Mouse (Mus musculus) 416B (cell line): ENCODE measurements at regions not wholly inside any gene's neighbourhood (a gene's known extent, or its start where the extent isn't known, plus 50 kb on each side); places are given as distances from the start of the nearest gene placed in this dataset.
"Not testable (repeated sequence)": the region's sequence is repeated elsewhere in the genome, so short reads cannot be mapped to it uniquely, and the experiment has no call there.

Source experiments
- DNase-seq: peaks from one replicate; pipeline ENCODE4 v3.0.0; 2011; ENCODE audit warnings: low read depth

DNA sequence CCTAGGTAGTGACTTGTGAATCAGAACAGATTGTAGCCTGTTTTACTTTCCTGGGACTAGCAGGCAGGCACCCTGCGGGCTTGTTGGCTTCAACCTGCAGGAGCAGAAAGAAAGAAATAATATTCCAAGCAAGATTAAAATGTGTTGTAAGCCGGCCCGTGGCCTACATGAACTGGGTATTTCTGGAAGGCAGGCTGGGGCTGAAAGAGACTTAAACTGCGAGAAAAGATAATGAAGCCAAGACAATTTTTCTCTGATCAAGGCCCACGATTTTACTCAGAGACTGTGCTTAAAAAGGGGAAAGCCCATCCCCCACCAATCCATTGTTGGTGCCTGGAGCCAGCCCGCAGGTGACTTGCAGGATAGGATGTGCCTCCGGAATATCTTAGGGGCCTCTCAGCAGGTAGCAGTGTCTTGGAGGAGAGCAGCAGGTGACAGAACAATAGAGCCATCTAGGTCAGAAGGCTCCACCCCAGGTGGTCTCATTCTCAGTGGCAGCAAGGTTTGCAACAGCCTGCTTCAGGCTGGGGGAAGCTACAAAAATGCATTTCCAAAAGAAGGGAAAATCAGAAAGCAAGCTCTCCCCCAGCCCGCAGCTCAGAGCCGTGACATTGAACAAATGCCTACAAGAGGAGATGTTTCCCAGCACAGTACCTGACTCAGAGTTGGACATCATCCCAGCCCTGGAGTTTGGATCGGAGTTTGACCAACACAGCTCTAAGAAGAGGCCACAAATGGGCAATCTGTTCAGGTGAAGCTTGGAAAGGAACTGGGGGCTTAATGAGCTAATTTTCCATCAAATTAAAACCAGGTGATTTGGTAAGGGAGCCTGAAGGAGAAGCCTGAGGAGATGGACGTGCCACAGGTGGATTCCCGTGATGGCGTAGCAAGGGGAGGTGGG lies 121.4 kb upstream of the Slc1a3 start:
- DNase-seq: no peak

DNA sequence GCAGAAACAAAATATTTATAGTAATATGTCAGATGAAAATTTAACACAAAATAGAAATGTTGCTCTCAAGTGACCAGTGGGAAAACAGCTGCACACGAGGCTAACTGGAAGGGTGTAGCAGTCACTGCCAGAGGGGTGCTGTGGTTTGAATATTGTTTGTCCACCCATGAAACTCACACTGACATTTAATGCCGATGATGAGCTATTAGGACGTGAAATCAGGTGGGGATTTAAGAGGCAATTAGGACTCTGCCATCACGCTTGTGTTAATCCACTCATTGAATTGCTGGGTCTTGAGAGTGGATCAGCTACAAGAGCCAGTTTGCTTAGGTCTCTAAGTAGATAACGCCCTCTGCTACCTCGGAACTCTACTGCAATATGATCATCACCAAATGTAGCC lies 114.3 kb upstream of the Slc1a3 start:
- DNase-seq: no peak

DNA sequence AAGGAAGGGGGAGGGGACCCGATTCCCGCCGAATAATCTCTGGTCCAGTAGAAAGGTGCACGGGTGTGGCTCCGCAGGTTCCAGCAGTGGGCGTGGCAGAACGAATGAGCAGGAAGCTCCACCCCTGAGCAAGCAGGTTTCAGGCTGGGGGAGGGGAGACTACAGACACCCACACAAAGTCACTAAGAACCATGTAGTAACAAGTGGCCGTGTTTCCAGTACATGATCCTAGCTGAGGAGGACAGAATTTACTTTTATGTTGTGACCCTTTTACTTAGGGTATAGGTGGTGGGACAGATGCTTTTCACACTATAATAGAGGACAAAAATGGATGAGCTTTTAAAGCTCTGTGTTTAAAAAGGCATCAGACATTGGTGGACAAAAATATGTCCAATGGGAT lies 112.2 kb upstream of the Slc1a3 start:
- not testable (repeated sequence) for DNase-seq

DNA sequence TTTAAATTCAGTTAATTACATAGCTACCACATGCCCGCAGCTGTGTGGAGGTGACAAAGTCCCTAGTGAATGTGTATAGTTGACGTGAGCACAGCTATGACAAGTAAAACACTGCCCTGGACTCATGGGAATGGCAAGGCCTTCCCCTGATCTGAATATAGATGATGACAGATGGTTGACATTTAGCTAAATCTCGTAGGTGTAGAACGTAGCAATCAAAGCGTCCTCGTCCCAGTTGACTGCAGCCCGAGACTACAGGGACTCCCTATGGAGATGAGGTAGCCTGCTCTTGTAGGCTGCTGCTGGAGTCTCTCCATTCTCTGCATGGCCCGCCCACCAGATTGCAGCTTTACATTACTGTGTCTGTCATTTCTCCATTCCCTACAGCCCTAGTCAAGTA lies 107.0 kb upstream of the Slc1a3 start:
- DNase-seq: no peak

DNA sequence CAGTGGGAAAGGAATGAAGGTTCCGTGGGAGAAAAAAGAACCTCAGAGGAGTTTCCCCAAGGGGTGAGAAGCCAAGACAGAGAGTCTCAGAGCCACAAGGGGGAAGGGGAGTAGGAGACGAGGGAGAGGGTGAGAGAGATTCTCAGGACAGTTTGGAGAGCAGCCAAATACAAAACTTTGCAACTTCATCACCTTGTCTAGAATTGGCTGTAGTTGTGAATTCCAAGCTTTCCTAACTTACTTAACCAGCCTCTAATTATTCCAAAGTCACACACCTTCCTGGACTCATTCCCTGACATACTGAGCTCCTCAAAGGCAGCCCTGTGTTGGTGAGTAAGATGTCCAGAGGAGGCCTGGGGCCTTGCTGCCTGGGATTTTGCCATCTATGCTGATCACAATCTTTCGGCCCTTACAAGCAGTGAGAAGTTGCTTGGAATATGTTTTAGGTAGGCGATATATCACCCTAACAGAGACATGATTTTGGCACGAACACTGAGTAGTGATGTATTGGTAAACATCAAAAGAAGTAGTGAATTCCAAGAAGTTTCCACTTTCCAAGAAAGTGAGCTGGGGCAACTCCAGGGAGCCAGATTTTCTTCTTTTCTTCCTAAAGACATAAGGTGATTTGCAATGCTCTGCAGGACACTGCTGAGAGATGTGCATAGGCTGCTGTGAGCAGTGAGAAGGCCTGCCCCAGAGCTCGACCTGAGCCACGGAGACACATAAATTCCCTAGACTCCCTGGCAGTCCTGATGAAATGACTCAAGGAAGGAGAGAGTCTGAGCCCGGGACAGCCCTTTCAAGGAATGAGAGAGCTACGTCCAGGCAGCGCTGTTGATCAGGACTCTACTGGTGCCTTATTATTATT lies 106.2 kb upstream of the Slc1a3 start:
- no peak for DNase-seq

DNA sequence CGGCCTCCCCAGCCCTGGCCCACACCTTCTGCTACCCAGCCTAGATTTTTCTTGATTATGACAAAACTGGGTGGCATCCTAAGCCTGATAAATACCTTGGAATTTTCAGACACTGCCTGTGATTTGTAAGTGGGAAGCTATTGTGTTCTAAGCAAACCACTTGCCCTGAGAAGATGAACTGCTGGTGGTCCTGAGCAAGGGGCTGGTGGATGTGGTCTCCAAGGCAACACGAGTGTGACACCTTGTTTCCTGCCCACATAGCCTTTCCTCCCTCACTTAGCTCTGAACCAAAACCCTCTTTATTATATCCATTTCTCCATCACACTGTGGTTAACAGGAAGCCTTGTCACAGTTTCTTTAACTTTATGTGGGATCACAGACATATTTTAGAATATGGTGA lies 105.4 kb upstream of the Slc1a3 start:
- no peak for DNase-seq

DNA sequence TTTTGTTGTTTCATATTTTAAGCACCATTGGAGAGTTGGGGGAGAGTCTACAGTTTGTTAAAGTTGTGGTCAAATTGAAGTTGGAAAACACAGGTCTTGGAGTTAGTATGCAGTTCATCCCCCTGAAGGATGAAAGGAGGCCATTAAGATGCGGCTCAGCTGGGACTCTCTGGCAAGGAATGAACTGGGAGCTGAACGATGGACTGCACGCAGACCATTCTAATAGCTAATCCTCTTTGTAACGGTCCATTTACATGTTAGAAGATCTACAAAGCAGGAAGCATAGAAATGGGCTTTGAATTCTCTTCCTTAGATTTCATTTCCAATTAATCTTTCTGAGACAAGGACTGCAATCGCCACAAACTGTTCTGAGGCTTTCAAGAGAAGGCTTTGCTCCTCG lies 104.7 kb upstream of the Slc1a3 start:
- DNase-seq: no peak

DNA sequence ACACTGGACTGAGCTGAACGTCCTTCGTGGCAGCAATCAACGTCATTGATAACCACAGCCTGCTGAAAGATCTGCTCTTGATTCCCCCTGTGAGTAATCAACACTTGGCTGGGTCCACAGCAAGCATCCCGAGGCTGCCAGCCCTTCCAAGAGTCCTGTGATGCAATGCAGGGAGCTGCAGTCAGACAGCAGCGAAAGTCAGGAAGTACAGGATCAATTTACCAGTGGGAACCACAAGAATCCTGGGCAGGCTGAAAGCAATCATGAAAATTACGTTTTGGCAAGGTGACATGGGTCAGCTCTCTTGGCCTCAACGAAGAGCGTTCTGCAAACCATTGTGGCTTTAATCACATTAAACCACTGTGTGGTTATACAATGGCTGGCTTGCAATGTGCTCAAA lies 95.8 kb upstream of the Slc1a3 start:
- no peak for DNase-seq

DNA sequence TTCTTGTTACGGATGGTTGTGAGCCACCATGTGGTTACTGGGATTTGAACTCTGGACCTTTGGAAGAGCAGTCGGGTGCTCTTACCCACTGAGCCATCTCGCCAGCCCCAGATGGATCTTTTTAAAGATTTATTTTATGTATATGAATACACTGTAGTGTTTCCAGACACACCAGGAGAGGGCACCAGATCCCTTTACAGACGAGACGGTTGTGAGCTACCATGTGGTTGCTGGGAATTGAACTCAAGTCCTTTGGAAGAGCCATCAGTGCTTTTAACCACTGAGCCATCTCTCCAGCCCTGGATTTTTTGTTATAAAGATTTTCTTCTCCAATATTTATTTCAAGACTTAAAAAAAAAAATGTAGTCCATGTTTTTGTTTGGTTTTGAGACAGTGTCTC lies 95.0 kb upstream of the Slc1a3 start:
- not testable (repeated sequence) for DNase-seq

DNA sequence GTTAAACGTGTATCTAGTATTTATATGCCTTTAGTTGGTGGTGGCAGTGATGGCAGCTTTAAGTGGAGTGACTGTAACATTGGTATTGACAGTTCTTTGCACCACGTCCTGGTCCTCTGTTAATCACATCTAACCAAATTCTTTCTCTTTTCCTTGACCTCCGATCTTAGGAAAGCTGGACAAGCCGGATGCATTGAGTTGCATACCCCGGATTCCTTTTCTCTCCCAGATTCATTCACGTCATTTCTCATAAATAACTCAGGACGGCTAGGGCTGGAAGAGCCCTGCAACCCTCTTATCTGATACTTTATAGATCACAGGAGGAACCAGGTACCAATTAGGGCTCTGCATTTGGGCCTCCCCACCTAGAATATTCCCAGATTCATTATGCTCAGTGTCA lies 91.5 kb upstream of the Slc1a3 start:
- DNase-seq: no peak

DNA sequence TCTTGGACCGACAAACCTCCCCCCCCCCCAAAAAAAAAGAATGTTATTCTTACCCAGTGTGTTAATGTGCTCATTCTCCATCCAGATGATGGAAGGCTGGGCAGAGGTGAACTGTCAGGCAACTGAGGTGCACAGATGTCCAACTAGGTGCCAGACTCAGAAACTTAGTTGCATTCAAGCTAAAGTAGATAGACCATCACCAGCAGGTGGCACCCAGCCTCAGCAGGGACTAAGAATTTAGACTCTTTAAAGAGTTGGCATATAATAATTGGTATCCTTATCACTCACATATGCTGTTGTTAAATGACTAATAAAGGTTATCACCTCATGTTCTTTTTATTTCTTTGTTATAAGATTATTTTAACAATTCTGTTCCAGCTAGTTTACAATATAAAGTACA lies 86.5 kb upstream of the Slc1a3 start:
- peak; percentile 6 for DNase-seq

DNA sequence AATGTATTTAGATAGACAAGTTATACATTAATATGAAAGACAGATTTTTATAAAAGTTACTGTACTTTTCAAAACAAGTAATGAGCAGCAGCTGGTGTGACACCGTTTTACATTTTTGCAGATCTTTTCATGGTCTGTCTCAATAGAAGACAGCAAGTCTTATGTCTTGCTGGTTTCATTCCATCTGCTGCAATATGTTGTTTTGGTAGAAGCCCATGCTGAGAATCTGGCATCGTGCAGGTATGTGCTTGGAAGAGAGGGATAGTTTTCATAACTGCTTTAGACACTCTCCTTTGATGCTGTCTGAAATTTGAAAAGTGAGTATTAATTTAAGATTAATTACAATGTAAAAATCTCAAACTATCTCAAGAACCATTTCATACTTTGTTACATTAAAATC lies 81.5 kb upstream of the Slc1a3 start:
- no peak for DNase-seq

DNA sequence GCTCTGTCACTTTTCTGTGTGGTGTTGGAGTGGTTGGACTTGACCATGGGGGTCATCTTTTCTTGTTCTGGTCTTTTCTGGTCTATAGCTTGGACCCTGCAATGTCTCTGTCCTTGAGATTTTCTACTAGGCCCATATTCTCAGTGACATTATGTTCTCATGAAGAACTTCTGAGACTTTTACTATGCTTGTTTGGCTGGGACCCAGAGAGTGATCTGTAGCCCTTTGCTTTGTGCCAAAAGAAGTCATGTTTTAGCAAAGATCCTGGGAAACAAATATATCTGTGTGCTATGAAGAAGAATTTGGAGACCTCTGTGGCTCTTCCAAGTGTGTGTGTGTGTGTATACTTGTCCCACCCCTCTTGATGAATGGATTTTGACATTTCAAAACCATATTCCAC lies 79.4 kb upstream of the Slc1a3 start:
- DNase-seq: no peak

DNA sequence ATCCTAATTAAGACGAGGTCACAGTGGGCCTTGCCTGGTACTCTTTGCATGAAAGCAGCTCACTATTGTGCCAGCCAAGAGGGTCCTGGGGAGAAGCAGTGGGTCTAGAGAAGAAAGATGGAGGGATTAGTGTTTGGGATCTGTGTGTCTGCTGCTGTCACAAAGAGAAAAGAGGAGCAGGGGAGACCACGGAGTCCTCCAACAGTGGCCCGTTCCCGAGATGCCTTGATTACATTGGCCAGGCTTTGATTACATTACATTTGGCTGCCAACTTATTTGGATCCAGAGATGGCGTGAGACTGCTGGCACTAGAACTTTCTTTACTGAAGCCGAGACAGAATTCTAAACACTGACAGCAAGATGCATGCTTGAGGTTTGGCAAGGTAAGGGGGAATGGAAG lies 78.4 kb upstream of the Slc1a3 start:
- no peak for DNase-seq

DNA sequence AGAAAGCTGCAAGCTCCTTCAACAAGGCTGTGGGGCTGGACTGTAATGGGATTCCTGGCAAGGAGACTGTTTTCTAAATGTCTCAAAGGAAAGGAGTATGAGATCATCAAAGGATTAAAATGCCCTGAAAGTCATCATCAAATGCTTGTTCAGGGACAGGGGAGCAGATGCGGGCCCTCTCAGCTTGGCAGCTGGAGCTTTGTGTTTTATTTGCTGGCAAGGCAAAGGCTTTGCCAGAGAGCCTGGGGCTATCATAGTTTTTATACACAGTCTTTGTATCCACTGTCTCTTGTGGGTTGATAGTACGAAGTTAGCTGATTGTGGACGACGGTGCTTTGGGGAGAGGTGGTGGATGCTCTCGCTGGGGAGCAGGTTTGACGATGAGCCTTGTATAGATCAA lies 75.0 kb upstream of the Slc1a3 start:
- no peak for DNase-seq

DNA sequence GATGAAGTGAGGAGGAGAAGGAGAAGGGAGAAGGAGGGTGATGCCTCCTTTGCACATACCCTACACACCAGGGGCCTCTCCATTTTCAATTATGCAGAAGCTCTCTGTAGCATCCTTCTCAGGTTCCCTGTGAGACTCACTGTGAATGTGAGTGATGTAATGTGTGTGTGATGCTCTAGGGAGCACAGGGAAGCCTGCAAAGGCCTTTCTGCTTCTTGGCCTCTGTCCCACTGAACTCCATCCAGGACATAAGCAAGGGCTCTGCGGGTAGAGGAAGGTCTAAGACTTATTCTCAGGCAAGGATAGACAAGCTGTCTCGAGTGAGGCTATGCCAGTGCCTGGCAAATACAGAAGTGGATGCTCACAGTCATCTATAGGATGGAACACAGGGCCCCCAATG lies 73.0 kb upstream of the Slc1a3 start:
- DNase-seq: no peak

DNA sequence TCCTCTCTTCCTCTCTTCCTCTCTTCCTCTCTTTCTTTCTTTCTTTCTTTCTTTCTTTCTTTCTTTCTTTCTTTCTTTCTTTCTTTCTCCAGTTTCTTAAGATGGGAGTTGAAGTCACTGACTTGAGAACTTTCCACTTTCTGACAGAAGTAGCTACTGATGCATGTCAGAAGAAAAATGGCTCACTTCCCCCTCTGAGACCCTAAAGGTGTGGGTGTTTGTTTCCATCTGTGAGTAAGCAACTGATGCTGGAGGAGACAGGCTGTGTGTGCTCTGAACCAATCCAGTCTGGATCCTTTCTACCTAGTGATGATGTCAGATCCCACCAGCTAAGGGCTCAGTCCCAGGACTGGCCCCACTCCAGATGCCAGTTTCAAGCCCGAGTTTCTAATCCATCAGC lies 72.5 kb upstream of the Slc1a3 start:
- no peak for DNase-seq

DNA sequence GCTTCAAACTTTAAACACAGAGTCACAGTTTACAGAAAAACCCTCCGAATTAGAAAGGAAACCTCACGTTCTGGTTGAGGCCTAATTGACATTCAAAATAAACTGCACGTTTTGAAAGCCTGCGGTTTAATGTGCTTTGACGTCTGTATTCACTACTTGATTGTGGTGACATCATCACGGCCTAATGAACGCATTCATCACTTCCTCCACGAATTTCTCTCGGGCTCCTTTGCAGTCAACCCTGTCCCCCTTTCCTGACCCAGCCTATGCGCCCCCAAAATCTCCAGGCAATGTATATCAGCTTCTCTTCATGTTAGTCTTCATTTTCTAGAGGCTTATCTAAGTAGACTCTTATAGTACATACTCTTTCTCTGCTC lies 71.6 kb upstream of the Slc1a3 start:
- DNase-seq: no peak

DNA sequence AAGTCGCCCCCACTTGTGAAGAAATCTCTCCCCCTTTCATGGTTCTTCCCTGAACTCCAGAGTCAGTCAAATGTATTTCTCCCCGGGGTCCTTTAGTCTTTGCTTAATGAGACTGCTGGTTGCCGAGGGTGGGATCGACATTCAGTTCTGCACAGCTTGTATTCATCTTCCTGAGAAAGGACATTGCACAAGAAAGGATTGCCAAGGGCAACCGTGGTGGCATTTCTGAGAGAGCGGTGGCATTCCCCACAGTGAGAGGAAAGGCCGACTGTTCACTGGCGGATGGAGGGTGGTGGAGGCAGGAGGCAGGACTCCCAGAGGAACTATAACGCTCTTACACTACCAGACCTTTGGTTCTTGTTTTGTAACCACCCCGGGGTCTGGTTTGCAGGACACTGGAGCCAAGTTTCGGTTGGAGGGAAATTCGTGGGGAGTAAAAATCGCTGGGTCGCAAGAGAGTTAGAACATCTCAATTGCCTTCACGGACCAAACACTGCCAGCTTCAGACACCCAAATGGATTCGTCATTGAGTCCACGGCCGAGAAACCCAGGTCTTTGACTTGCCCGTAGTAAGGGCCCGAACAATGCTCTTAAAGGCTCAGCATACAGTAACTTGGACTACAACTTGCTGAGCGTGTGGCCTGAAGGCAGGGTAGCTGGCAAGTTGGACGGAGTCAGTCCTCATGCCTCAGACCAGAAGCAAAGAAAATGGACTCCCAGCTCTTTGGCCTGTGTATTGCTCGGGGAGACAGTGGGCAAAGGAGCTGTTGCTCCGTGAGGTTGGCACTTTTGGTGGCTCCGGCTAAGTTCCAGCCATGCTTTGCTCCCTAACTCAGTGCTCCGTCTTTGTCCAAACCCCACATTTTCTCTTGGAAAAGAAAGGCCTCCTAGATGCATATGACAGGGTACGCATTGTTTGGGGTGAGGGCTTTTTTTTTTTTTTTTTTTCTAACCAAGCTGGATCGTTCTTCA lies 70.9 kb upstream of the Slc1a3 start:
- no peak for DNase-seq

DNA sequence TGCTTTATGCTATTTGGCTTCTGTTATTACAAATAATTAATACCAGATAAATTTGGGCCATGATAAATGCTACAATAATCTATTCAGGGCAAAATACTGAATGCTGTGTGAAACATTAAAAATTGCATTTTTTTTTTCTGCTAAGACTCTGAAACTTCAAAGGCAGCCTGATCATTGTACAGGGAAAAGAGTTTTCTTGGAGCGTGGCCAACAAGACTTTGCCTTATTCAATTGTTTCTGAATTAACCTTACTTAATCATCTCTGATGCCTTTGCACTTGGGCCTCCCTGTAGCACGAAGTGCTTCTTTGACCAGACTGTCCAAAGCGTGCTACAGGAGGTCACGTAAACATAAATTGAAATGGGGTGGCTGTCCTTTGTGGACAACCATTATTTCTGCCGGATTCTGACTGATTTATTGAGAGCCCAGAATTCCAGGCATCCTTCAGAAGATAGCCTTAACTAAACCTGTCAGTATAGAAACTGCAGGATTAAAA lies 69.9 kb upstream of the Slc1a3 start:
- DNase-seq: no peak

DNA sequence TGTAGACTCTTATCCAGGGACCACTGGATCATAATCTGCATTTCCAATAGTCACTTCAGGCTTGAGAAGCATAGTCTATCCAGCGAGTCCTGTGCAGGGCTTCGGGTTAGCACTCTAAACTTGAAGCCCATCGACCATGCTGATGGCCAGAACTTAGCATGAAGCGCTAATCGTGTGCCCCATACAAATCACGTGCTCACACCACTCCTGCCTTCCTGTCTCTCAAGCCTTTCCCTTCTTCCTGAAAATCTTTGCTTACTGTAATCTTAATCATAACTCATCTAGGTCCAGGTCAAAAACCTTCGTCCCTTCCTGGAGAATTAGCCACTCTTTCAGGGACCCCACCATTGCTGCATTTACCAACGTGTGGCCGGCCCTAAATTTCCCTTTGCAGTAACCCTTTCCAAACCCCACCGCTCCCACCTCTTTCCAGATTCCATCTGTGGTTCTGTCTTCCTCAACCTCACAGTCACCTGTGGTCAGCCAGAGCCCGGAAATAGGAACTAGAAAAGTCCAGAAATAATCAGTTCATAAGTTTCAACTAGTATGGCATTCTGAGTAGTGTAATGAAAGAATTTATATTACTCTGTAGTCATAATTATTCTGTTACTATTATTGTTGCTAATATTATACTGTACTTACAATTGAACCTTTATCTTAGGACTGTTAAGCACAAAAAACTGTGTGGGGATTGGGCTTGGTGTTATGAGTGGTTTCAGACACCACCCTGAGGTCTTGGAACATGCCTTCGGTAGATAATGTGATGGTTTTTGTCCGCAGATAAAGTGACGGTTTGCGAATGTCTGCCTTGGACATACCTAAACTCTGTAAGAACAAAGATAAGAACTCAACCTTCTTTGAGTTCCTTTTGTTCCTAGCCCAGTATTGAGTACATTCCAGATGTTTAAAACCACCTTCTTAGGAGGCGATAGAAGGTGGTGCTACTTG lies 57.3 kb upstream of the Slc1a3 start:
- no peak for DNase-seq
